Mouse (Mus musculus) heart, adult 11 months (tissue): ENCODE measurements around the gene N4bp3.
"Not testable (repeated sequence)": the region's sequence is repeated elsewhere in the genome, so short reads cannot be mapped to it uniquely, and the experiment has no call there.

ENCODE experiments used
- DNase-seq: peaks from one replicate; pipeline ENCODE4 v3.0.0; 2022

The N4bp3 gene

GRCm38 (mm10) chr11:51627425-51627824 is 23.2 kb downstream of the N4bp3 start:
- no peak for DNase-seq

DNA sequence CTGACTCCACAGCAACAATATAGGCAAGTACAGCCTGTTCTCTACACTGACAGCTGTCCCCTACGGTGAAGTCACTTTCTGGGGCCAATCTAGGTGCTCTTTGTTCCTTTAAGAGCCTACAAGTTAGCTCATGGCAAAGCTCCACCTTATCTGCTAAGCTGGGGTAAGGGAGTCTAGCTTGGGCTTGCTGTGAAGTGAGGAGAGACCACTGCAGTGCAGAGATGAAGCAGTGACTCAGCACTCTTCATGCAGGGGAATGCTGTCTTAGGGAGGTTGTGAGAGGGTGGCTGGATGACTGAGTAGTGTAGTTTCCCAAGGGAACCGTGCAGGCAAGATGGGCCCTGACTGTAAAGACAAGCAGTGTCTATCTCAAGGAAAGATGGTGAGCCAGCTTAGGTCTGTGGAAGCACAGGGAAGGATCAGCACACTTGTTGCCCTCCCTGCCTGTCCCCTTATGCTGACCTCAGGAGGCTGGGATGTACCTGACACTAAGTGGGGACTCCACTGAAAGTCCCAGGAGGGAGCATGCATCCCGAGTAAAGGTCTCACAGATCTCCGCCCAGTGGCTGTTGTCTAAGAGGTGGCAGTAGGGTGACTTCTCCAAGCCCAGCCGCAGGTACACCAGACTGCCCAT is 25.3 kb downstream of the N4bp3 start:
- DNase-seq: no peak

GRCm38 (mm10) chr11:51622971-51623491 is 27.6 kb downstream of the N4bp3 start:
- no peak for DNase-seq

DNA sequence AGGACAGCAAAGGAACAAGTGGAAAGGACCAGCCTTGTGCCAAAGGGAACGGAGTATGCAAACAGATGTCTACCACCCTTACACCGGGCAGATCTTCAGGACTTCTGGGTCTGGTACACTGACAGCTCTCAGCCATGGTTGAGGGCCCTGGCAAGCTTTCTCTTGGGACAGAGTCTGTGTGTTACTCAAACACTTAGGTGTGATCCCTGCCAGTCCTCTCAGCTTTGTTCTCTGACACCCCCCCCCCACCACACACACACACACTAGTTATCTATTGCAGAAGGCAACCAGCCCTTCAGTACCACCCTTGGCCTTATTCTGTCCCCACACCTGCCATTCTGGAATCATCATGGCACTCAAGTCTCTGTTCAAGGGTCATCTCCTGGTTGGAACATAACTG is 28.9 kb downstream of the N4bp3 start:
- DNase-seq: no peak

- DNase-seq: no peak
Observed at GRCm38 (mm10) chr11:51620084-51620483, 30.6 kb downstream of the N4bp3 start.

GRCm38 (mm10) chr11:51619409-51620060 is 31.1 kb downstream of the N4bp3 start, which contains the start of gene Nhp2:
Gene Nhp2 (plus strand): TSS chr11:51619735.
- DNase-seq: peak; percentile 100

- DNase-seq: no peak
Observed at GRCm38 (mm10) chr11:51618894-51619408, 31.7 kb downstream of the N4bp3 start.

DNA sequence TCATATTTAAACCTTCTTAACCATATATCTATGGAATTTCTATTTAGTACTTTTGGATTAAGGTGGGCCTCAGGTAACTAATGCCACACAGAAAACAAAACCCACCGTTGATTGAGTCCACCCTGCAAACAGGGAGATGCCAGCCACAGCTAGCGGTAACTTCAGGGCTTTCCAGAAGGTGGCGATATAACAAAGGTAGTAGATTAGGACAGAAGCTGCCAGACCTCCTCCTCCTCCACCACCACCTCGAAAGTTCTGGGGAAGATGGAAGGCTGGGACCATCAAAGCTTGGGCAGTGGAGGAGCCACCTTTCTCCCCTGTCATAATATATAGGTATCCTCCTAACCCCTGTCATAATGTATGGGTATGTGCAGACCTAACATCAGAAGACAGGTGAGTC is 32.9 kb downstream of the N4bp3 start:
- DNase-seq: peak; percentile 95

GRCm38 (mm10) chr11:51616113-51616512 is 34.5 kb downstream of the N4bp3 start:
- DNase-seq: not testable (repeated sequence)

DNA sequence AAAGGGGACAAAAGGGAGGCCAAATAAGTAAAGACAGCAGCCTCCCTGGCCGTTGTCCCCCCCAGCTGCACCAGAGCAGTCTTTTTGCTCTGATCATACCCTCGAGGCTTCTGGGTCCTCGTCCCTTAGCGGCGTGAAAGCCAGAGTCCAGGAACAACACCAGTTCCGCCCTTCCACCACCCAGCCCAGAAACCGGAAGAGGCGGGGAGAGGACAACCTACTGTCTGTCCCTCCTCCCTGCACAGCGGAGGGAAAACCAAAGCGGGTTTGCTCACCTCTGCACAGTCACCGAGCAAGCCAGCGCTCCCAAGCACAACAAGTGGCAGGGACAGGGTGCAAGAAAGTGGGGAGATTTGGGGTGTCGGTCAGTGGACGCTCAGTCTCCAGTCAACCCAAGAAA is 35.0 kb downstream of the N4bp3 start:
- DNase-seq: peak; percentile 98

DNA sequence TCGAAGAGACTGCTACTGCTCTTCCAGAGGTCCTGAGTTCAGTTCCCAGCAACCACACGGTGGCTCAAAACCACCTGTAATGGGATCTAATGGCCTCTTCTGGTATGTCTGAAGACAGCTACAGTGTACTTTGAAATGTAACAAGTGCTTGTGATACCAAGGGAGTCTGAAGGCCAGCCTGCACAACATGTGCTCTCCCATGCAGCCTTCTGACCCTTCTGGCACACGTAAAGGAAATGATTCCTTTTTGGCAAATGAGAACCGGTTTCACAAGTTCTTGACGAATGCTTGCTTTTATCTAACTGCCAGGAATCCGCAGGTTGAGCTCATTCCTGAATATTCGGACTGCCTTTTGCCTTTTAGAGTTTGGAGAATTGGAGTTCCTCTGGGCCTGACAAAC is 35.5 kb downstream of the N4bp3 start:
- peak; percentile 90 for DNase-seq

GRCm38 (mm10) chr11:51614256-51614655 is 36.4 kb downstream of the N4bp3 start:
- no peak for DNase-seq

GRCm38 (mm10) chr11:51609940-51610339 is 40.7 kb downstream of the N4bp3 start:
- not testable (repeated sequence) for DNase-seq

GRCm38 (mm10) chr11:51609266-51609909 is 41.3 kb downstream of the N4bp3 start:
- no peak for DNase-seq

GRCm38 (mm10) chr11:51607096-51607738 is 43.4 kb downstream of the N4bp3 start:
- DNase-seq: no peak

DNA sequence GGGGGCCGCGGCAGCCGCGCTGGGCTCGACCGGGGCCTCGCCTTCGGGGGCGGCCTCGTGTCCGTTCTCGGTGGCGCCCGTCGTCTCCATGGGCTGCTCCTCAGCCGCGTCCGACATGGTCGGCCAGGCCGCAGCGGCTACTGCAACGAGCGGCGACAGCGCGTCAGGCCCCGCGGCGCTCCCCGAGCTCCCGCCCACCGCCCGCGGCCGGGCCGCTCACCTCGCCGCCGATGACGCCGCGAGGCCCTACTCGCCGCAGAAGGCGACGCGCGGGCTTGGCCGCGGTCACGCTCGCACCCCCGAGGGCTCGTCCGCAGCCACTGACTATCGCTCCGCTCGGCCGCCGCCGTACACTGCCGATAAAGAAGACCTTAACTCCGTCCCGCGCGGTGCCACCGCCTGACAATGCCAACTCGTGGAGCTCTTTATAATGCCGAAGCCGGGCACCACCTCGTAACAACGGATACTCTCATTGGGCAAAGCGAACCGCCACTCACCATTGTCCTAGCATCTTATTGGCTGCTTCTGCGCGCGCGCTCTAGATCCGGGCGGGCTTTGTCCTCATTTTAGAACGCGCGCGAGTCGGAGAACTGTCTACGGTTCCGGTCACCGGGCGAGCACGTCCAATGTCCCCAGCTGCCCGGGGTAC is 44.1 kb downstream of the N4bp3 start, which contains the start of gene Hnrnpab:
Gene Hnrnpab (minus strand): TSS at position 401 of the 649 bp plus-strand sequence.
- DNase-seq: peak; percentile 100

GRCm38 (mm10) chr11:51605602-51606446 is 44.8 kb downstream of the N4bp3 start:
- DNase-seq: peak; percentile 99

- DNase-seq: no peak
Observed at GRCm38 (mm10) chr11:51602253-51602652, 48.4 kb downstream of the N4bp3 start.

DNA sequence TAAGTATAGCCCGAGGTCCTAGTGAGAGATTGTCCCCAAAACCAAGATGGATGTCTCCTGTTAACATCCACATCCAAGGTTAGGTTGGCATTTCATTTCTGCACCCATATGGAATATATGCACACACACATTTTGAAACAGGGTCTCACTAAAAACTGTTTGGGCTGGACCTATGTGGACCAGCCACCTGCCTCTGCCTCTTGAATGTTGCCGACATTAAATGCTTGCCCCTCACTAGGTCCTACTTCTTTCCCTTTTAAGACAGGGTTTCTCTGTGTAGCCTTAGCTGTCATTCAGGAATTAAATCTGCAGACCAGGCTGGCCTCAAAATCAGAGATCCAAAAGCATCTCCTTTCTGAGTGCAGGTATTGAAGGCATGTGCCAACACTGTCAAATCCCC is 53.1 kb downstream of the N4bp3 start:
- no peak for DNase-seq

- DNase-seq: no peak
Observed at GRCm38 (mm10) chr11:51595459-51596083, 55.1 kb downstream of the N4bp3 start.
